Mouse (Mus musculus) layer of hippocampus, postnatal 25 days (tissue): Measurements from ENCODE around the gene Pigf. TPM values are rescaled to one million over a fixed set of nuclear protein-coding genes. Genes with fewer than 3 reads are reported as not detected.

Experiments used
- total RNA-seq, 2 experiments: library from RNA; stranded (reverse); gene quantifications; 2 replicates each; pipeline ENCODE4 v1.2.3; 2021

Pigf gene
- total RNA-seq, 2 experiments from 2014 or later, result 16.9 to 17.7 TPM

Other genes with a start within 250 kb of the Pigf start
- gene Tmem247, start 108.1 kb downstream of the Pigf start, total RNA-seq, result not detected
- under 1 TPM in 1 of 2 experiments, not detected in 1; 0.27 TPM for gene Atp6v1e2, start 77.5 kb downstream of the Pigf start, total RNA-seq
- gene Rhoq, start 62.3 kb downstream of the Pigf start, total RNA-seq, result 10 to 100 TPM; 32.8 to 37.8 TPM
- 10 to 100 TPM; 58.6 to 61.3 TPM for gene Cript, start 144 bp upstream of the Pigf start, total RNA-seq
- gene Socs5, start 82.3 kb upstream of the Pigf start, total RNA-seq, result 100 to 1,000 TPM in 1 of 2 experiments, 10 to 100 TPM in 1; 98.3 to 101 TPM
- 10 to 100 TPM; 51.0 to 53.2 TPM for gene Mcfd2, start 240.5 kb upstream of the Pigf start, total RNA-seq